Mouse (Mus musculus): ENCODE data around the gene Tubb5.

DNA sequence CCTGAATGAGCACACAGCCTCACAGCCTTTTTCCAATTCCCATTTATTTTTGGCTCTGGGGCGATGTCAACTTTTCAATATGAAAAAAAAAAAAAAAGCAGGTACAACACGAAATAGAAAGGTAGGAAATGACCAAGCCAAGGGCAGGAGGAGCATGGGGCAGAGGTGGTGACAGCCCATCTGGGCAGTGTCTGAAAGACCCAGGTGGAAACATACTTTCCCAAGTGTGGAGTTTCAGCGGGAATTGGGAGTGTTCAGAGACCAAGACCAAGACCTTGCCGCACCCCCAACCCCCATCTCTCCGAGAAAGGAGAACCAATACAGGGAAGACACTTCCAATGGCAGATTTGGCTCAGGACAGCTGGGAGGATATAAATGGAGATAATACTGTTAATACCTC, 4.2 kb downstream of the Tubb5 start:
- TF ChIP-seq POLR2A (IDR thresholded peaks at IDR 0.05; ENCODE audit: control insufficient read depth, extremely low read depth, insufficient read depth, low read length, poor library complexity) (no peak), CTCF (IDR thresholded peaks at IDR 0.05; ENCODE audit: borderline replicate concordance, control insufficient read depth, extremely low read depth, insufficient read depth, low read length, poor library complexity) (no peak)
